ENCODE assay signal across 8 mouse cellular contexts in genomic region chr17:84183291-84183781, GRCm38 (mm10). TPM values are rescaled to one million over a fixed set of nuclear protein-coding genes. Genes with fewer than 3 reads are reported as not detected.
DNase-seq lines count a peak whose midpoint lies in the region; ATAC-seq and TF ChIP-seq lines count a peak whose summit lies in the region.

No protein-coding gene starts in this region.

- peak overlapping the region; percentile 75 for H3K27ac ChIP-seq in forebrain, embryonic 10.5 days
- H3K27ac ChIP-seq in heart, embryonic 15.5 days, result peak overlapping the region; percentile 89
- H3K27ac ChIP-seq in liver, embryonic 16.5 days (ENCODE audit: low read length), result peak overlapping the region; percentile 92
- peak overlapping the region; percentile 9; the same call in 1 of the 2 replicates for H3K27ac ChIP-seq in neural tube, embryonic 11.5 days (ENCODE audit: low read depth, low read length)
- peak overlapping the region; percentile 76 for H3K27ac ChIP-seq in stomach, postnatal 0 days (replicated peaks)

- peaks cover 22% of the 10 kb centered on the region for H3K36me3 ChIP-seq in forebrain, embryonic 10.5 days (replicated peaks)
- no peaks in the 10 kb centered on the region for H3K36me3 ChIP-seq in heart, embryonic 15.5 days
- H3K36me3 ChIP-seq in liver, embryonic 16.5 days (ENCODE audit: control insufficient read depth, insufficient read depth), result no peaks in the 10 kb centered on the region; the same call in 1 of the 2 replicates
- peaks cover 8% of the 10 kb centered on the region for H3K36me3 ChIP-seq in neural tube, embryonic 11.5 days (ENCODE audit: control insufficient read depth, insufficient read depth, low read length)
- H3K36me3 ChIP-seq in stomach, postnatal 0 days (ENCODE audit: control insufficient read depth, insufficient read depth, low read length), result peaks cover 13% of the 10 kb centered on the region

- no peak for TF ChIP-seq EP300 in stomach, postnatal 0 days (optimal IDR thresholded peaks at IDR 0.05)

- H3K9ac ChIP-seq in heart, embryonic 15.5 days, result peak overlapping the region; percentile 41
- peak overlapping the region; percentile 55 for H3K9ac ChIP-seq in liver, embryonic 16.5 days (ENCODE audit: low read depth, low read length)
- H3K9ac ChIP-seq in neural tube, embryonic 11.5 days (ENCODE audit: low read length), result no peak overlapping the region
- peak overlapping the region; percentile 45; the same call in 1 of the 2 replicates for H3K9ac ChIP-seq in stomach, postnatal 0 days (ENCODE audit: low read length)

- ATAC-seq in heart, embryonic 15.5 days (replicated peaks; ENCODE audit: insufficient number of reproducible peaks, insufficient read depth, low FRiP score, low read depth), result peak; percentile 21; the same call in 1 of the 2 replicates
- ATAC-seq in liver, embryonic 16.5 days (ENCODE audit: low read depth), result peak; percentile 45
- no peak for ATAC-seq in neural tube, embryonic 11.5 days (ENCODE audit: insufficient read depth, low FRiP score, low TSS enrichment)
- ATAC-seq in stomach, postnatal 0 days (ENCODE audit: low FRiP score, low TSS enrichment), result peak; percentile 49

- H3K27me3 ChIP-seq in forebrain, embryonic 10.5 days (ENCODE audit: poor library complexity, severe bottlenecking), result no peaks in the 10 kb centered on the region
- no peaks in the 10 kb centered on the region for H3K27me3 ChIP-seq in heart, embryonic 15.5 days
- H3K27me3 ChIP-seq in liver, embryonic 16.5 days (ENCODE audit: control insufficient read depth, insufficient read depth, low read depth, low read length), result no peaks in the 10 kb centered on the region
- H3K27me3 ChIP-seq in neural tube, embryonic 11.5 days (ENCODE audit: control insufficient read depth, insufficient read depth, low read length), result no peaks in the 10 kb centered on the region
- no peaks in the 10 kb centered on the region for H3K27me3 ChIP-seq in stomach, postnatal 0 days (ENCODE audit: control insufficient read depth, insufficient read depth, low read length)

- H3K4me3 ChIP-seq in forebrain, embryonic 10.5 days, result peak overlapping the region; percentile 40
- peak overlapping the region; percentile 36 for H3K4me3 ChIP-seq in heart, embryonic 15.5 days
- H3K4me3 ChIP-seq in liver, embryonic 16.5 days (ENCODE audit: low read depth, low read length), result peak overlapping the region; percentile 49
- H3K4me3 ChIP-seq in neural tube, embryonic 11.5 days (ENCODE audit: low read depth, low read length), result 0 out of 2 replicates have a peak overlapping the region, but pooled peaks have one; percentile 1
- peak overlapping the region; percentile 10 for H3K4me3 ChIP-seq in stomach, postnatal 0 days (ENCODE audit: low read depth, low read length)

- no peak for TF ChIP-seq CTCF in stomach, postnatal 0 days (IDR thresholded peaks at IDR 0.05; ENCODE audit: low read depth)

- H3K4me1 ChIP-seq in forebrain, embryonic 10.5 days, result peaks cover 67% of the 10 kb centered on the region
- peaks cover 52% of the 10 kb centered on the region for H3K4me1 ChIP-seq in heart, embryonic 15.5 days (replicated peaks)
- peaks cover 40% of the 10 kb centered on the region for H3K4me1 ChIP-seq in liver, embryonic 16.5 days (ENCODE audit: control insufficient read depth, low read depth, low read length)
- H3K4me1 ChIP-seq in neural tube, embryonic 11.5 days (ENCODE audit: control insufficient read depth, insufficient read depth, low read length), result peaks cover 19% of the 10 kb centered on the region
- peaks cover 8% of the 10 kb centered on the region; the same call in 1 of the 2 replicates for H3K4me1 ChIP-seq in stomach, postnatal 0 days (replicated peaks; ENCODE audit: control insufficient read depth, insufficient read depth)

- WGBS in forebrain, embryonic 10.5 days, result 7% methylated on average over 12 of the region's 12 CpGs
- WGBS in heart, embryonic 15.5 days, result 6% methylated on average over 12 of the region's 12 CpGs
- WGBS in liver, embryonic 16.5 days (ENCODE audit: insufficient replicate concordance), result 1% methylated on average over 12 of the region's 12 CpGs
- WGBS in neural tube, embryonic 11.5 days, result 3% methylated on average over 12 of the region's 12 CpGs
- WGBS in stomach, postnatal 0 days, result 4% methylated on average over 12 of the region's 12 CpGs

- H3K9me3 ChIP-seq in forebrain, embryonic 10.5 days, result no peaks in the 10 kb centered on the region
- H3K9me3 ChIP-seq in heart, embryonic 15.5 days (replicated peaks), result no peaks in the 10 kb centered on the region
- no peaks in the 10 kb centered on the region for H3K9me3 ChIP-seq in liver, embryonic 16.5 days (replicated peaks; ENCODE audit: control insufficient read depth, low read length)
- H3K9me3 ChIP-seq in neural tube, embryonic 11.5 days (ENCODE audit: control insufficient read depth, low read length), result no peaks in the 10 kb centered on the region
- H3K9me3 ChIP-seq in stomach, postnatal 0 days (ENCODE audit: control insufficient read depth, low read length), result no peaks in the 10 kb centered on the region

- DNase-seq in B cell, adult 2 months, result peak; percentile 83 to 86
- DNase-seq in adrenal gland, postnatal 4 days (ENCODE audit: low spot score in 2 of 2), result peak; percentile 63 to 81
- DNase-seq in forebrain, embryonic 10.5 days (ENCODE audit: extremely low spot score, low spot score), result peak; percentile 81
- DNase-seq in kidney, postnatal 36 days, result peak; percentile 96 to 99
- DNase-seq in neural tube, embryonic 11.5 days (ENCODE audit: low spot score), result peak; percentile 79
- DNase-seq in stomach, postnatal 0 days (ENCODE audit: low spot score), result peak; percentile 94

- peak overlapping the region; percentile 60 for H3K4me2 ChIP-seq in heart, embryonic 15.5 days
- H3K4me2 ChIP-seq in liver, embryonic 16.5 days (ENCODE audit: low read depth, low read length), result peak overlapping the region; percentile 68
- H3K4me2 ChIP-seq in neural tube, embryonic 11.5 days (ENCODE audit: low read depth), result peak overlapping the region; percentile 8
- peak overlapping the region; percentile 45 for H3K4me2 ChIP-seq in stomach, postnatal 0 days (replicated peaks; ENCODE audit: low read depth)

RNA-seq across cellular contexts. Expression of gene Zfp36l2, which starts 4.4 kb away (rescaled TPM):
- 10 to 100 TPM; 65.6 to 71.3 TPM for total RNA-seq in adrenal gland, postnatal 4 days (2021)
- polyA plus RNA-seq in forebrain, embryonic 10.5 days (2016; fragmentation: Nextera tagmentation; extraction: Ambion mirVana), result 8.1 and 8.9 TPM in 2 replicates
- polyA plus RNA-seq in heart, embryonic 15.5 days (2015; fragmentation: Nextera tagmentation; extraction: Ambion mirVana), result 6.6 and 8.7 TPM in 2 replicates
- polyA plus RNA-seq in liver, embryonic 16.5 days (2015; fragmentation: Nextera tagmentation; extraction: Ambion mirVana), result 4.6 and 4.7 TPM in 2 replicates
- 14.0 and 15.5 TPM in 2 replicates for polyA plus RNA-seq in neural tube, embryonic 11.5 days (2014; fragmentation: Nextera tagmentation; extraction: Ambion mirVana)
- polyA plus RNA-seq in stomach, postnatal 0 days (2015; fragmentation: Nextera tagmentation; extraction: Ambion mirVana), result 17.5 and 18.3 TPM in 2 replicates

Comparison
In these comparisons a context has a peak if more than half of its experiments do, and no peak if none do; other contexts are left out.
1. H3K27ac ChIP-seq: peak in every context shown above with its lines; median percentile 92 in liver, embryonic 16.5 days; 89 in heart, embryonic 15.5 days; 76 in stomach, postnatal 0 days; 75 in forebrain, embryonic 10.5 days; 9 in neural tube, embryonic 11.5 days.
2. H3K4me2 ChIP-seq: peak in every context shown above with its lines; median percentile 68 in liver, embryonic 16.5 days; 60 in heart, embryonic 15.5 days; 45 in stomach, postnatal 0 days; 8 in neural tube, embryonic 11.5 days.